Mouse (Mus musculus): ENCODE measurements around the gene Ercc6l. TPM values are rescaled to one million over a fixed set of nuclear protein-coding genes. Genes with fewer than 3 reads are reported as not detected.
A peak's percentile ranks its signal among the peaks of the same experiment; 100 is the strongest.

Ercc6l gene
- polyA plus RNA-seq, 1 experiment from 2014 or later: 2.0 TPM

DNA sequence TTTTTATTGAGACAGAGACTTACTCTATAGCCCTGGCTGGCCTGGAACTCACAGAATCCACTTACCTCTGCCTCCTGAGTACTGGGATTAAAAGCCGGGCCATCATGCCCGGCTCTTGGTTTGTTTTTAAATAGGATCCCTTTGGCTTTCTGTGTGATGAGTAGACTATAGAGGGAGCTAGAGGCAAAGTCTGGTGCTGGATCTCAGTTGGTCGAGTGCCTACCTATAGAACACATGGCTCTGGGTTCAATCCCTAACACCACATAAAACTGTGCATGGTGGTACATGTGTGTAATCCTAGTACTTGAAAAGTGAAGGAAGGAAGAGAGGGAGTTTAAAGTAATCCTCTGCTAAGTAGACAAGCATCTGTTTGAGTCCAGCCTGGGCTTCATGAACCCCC lies 13.2 kb upstream of the Ercc6l start:
- DNase-seq (ENCODE audit: low spot score): no peak
- H3K4me1 ChIP-seq (replicated peaks; ENCODE audit: control insufficient read depth, insufficient read depth, low read length): no peaks in the 10 kb centered on the region
- H3K4me2 ChIP-seq (replicated peaks): no peak overlapping the region
- WGBS: 50% methylated on average over 3 of the region's 3 CpGs
- no peak overlapping the region for H3K9ac ChIP-seq
- no peak overlapping the region for H3K4me3 ChIP-seq (replicated peaks; ENCODE audit: low read length)
- H3K27ac ChIP-seq: no peak overlapping the region
- no peaks in the 10 kb centered on the region for H3K27me3 ChIP-seq (ENCODE audit: control insufficient read depth, insufficient read depth, low read length)
- no peak for ATAC-seq (ENCODE audit: low FRiP score)
- H3K9me3 ChIP-seq (ENCODE audit: control insufficient read depth, low read length): no peaks in the 10 kb centered on the region
- H3K36me3 ChIP-seq (replicated peaks; ENCODE audit: control insufficient read depth, insufficient read depth): no peaks in the 10 kb centered on the region

DNA sequence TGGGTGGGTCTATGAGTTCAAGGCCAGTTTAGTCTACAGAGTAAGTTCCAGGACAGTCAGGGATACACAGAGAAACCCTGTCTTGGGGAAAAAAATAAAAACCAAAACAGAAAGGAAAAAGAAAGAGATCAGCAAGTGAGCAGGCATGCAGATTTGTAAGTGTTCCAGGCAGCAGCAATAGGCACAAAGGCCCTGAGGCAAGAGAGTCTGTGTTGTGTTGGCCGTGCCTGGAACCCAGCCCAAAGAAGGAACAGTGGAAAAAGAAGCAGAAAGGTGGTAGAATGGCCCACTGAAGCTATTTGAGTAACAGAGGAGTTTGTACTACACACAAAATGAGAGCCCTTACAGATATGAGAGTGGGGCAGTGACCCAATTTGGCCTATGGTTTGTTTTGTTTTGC lies 12.8 kb upstream of the Ercc6l start:
- Histone ChIP-seq H3K27me3 (ENCODE audit: control insufficient read depth, insufficient read depth, low read length) (no peaks in the 10 kb centered on the region), H3K4me3 (replicated peaks; ENCODE audit: low read length) (no peak overlapping the region), H3K4me2 (replicated peaks) (no peak overlapping the region), H3K36me3 (replicated peaks; ENCODE audit: control insufficient read depth, insufficient read depth) (no peaks in the 10 kb centered on the region), H3K27ac (no peak overlapping the region), H3K9ac (no peak overlapping the region), H3K4me1 (replicated peaks; ENCODE audit: control insufficient read depth, insufficient read depth, low read length) (no peaks in the 10 kb centered on the region), H3K9me3 (ENCODE audit: control insufficient read depth, low read length) (no peaks in the 10 kb centered on the region)
- 67% methylated on average over 1 of the region's 1 CpGs for WGBS
- DNase-seq (ENCODE audit: low spot score) (no peak), ATAC-seq (ENCODE audit: low FRiP score) (no peak)

DNA sequence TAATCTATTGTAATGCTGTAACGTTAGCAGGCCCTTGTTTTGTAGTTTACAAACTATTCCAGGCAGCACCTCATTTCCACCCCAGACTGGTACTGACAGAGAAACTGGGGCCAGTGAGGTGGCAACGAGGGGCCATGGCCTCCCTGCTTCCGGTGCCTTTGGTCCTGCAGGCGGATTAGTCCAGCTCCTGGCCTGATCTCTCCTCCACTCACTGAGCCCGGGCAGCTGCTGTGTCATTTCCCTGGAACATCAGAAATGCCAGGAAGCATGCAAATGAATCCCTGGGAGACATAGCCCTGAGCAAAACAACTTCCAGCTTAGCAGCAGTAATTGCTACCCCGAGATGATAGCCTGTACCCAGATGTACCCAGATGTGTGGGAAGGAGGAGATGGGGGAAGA lies 10.1 kb upstream of the Ercc6l start:
- Histone ChIP-seq H3K9me3 (ENCODE audit: control insufficient read depth, low read length) (no peaks in the 10 kb centered on the region), H3K9ac (no peak overlapping the region), H3K36me3 (replicated peaks; ENCODE audit: control insufficient read depth, insufficient read depth) (no peaks in the 10 kb centered on the region), H3K4me2 (replicated peaks) (no peak overlapping the region), H3K27me3 (ENCODE audit: control insufficient read depth, insufficient read depth, low read length) (no peaks in the 10 kb centered on the region), H3K4me3 (replicated peaks; ENCODE audit: low read length) (no peak overlapping the region), H3K27ac (0 out of 2 replicates have a peak overlapping the region, but pooled peaks have one; percentile 51), H3K4me1 (replicated peaks; ENCODE audit: control insufficient read depth, insufficient read depth, low read length) (no peaks in the 10 kb centered on the region)
- no peak for DNase-seq (ENCODE audit: low spot score)
- WGBS: 27% methylated on average over 6 of the region's 6 CpGs
- ATAC-seq (ENCODE audit: low FRiP score): no peak

DNA sequence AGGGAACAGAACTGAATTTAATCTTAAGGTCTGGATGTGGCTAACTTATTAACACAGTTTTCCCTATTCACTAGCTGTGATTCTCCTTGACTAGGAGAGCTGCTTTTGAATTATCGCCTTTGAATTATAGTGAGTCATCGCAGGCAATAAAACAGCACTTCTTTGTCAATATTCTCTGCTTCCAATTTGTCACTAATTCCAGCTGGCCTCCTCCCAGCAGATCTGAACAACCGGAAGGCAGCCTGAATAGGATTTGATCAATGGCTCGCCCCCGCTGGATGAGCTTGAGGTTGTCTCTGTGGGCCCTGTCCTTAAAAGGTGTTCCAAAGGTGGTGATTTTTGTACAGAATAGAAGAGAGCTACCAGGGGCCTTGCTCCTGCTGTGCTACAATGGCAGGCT lies 9.6 kb upstream of the Ercc6l start:
- DNase-seq (ENCODE audit: low spot score): no peak
- 50% methylated on average over 5 of the region's 5 CpGs for WGBS
- H3K27ac ChIP-seq: peak overlapping the region; percentile 51; the same call in 1 of the 2 replicates
- no peaks in the 10 kb centered on the region for H3K4me1 ChIP-seq (replicated peaks; ENCODE audit: control insufficient read depth, insufficient read depth, low read length)
- H3K9me3 ChIP-seq (ENCODE audit: control insufficient read depth, low read length): no peaks in the 10 kb centered on the region
- H3K27me3 ChIP-seq (ENCODE audit: control insufficient read depth, insufficient read depth, low read length): no peaks in the 10 kb centered on the region
- ATAC-seq (ENCODE audit: low FRiP score): no peak
- no peak overlapping the region for H3K4me3 ChIP-seq (replicated peaks; ENCODE audit: low read length)
- no peaks in the 10 kb centered on the region for H3K36me3 ChIP-seq (replicated peaks; ENCODE audit: control insufficient read depth, insufficient read depth)
- no peak overlapping the region for H3K4me2 ChIP-seq (replicated peaks)
- H3K9ac ChIP-seq: no peak overlapping the region

DNA sequence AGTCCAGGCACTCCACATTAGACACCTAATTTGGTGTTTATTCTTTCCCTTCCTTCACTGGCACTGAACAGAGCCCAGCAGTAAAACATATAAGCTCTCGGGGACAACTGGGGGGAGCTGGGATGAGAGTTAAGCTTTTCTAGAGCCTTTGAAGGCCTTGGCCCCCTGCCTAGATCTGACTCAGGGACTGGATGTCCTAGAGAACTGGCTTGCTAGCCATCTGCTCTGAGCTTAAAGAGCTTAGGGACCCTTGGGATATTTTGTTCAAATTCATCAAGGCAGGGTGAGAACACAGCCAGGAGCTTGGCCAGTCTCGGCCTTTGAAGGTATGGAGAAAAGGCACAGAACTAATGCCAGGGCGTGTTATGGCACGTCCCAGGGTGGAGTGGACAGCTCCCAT lies 6.6 kb upstream of the Ercc6l start:
- Histone ChIP-seq H3K36me3 (replicated peaks; ENCODE audit: control insufficient read depth, insufficient read depth) (no peaks in the 10 kb centered on the region), H3K9ac (no peak overlapping the region), H3K27ac (no peak overlapping the region), H3K4me1 (replicated peaks; ENCODE audit: control insufficient read depth, insufficient read depth, low read length) (no peaks in the 10 kb centered on the region), H3K9me3 (ENCODE audit: control insufficient read depth, low read length) (no peaks in the 10 kb centered on the region), H3K27me3 (ENCODE audit: control insufficient read depth, insufficient read depth, low read length) (no peaks in the 10 kb centered on the region), H3K4me3 (replicated peaks; ENCODE audit: low read length) (no peak overlapping the region), H3K4me2 (replicated peaks) (no peak overlapping the region)
- ATAC-seq (ENCODE audit: low FRiP score): no peak
- no peak for DNase-seq (ENCODE audit: low spot score)
- 77% methylated on average over 4 of the region's 4 CpGs for WGBS

DNA sequence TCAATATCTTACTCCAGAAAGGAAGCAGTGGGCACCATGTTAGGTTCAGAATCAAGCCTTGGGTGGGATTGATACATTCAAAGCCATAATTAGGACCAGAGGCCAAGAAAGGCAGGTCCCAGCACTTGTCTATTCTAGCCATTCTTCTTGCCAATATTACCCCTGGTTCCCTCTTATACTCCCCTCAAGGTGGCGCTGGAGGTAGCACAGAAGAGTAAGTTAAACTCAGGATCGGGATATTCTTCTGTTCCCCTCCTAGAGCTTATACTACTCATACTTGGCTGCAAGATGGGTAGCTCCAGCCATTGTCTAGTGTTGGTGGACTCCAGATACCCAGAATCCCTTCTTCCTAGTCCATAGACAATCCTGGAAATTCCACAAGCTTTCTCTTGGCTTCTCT lies 6.2 kb upstream of the Ercc6l start:
- H3K27ac ChIP-seq: no peak overlapping the region

DNA sequence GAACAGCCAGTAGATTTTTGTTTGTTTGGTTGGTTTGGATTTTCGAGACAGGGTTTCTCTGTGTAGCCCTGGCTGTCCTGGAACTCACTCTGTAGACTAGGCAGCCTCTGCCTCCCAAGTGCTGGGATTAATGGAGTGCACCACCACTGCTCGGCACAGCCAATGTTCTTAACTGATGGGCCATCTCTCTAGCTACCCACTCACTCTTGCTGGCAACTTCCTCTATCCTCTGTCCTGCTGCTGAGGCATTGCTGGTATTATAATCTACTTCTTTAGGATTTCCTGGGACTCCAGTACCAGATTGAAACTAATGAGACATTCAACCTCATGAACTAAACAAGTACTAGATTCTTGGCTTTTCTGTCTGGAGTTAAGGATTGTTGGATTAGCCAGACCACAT lies 3.6 kb upstream of the Ercc6l start:
- H3K27me3 ChIP-seq (ENCODE audit: control insufficient read depth, insufficient read depth, low read length): no peaks in the 10 kb centered on the region
- WGBS: 75% methylated on average over 2 of the region's 2 CpGs
- H3K36me3 ChIP-seq (replicated peaks; ENCODE audit: control insufficient read depth, insufficient read depth): no peaks in the 10 kb centered on the region
- H3K4me2 ChIP-seq (replicated peaks): no peak overlapping the region
- no peaks in the 10 kb centered on the region for H3K4me1 ChIP-seq (replicated peaks; ENCODE audit: control insufficient read depth, insufficient read depth, low read length)
- no peak for ATAC-seq (ENCODE audit: low FRiP score)
- H3K4me3 ChIP-seq (replicated peaks; ENCODE audit: low read length): no peak overlapping the region
- H3K27ac ChIP-seq: no peak overlapping the region
- no peaks in the 10 kb centered on the region for H3K9me3 ChIP-seq (ENCODE audit: control insufficient read depth, low read length)
- H3K9ac ChIP-seq: no peak overlapping the region
- no peak for DNase-seq (ENCODE audit: low spot score)

More for the DNA sequence above, 6.2 kb upstream of the Ercc6l start:
- no peaks in the 10 kb centered on the region for H3K27me3 ChIP-seq (ENCODE audit: control insufficient read depth, insufficient read depth, low read length)
- no peaks in the 10 kb centered on the region for H3K9me3 ChIP-seq (ENCODE audit: control insufficient read depth, low read length)
- no peak for DNase-seq (ENCODE audit: low spot score)
- no peak overlapping the region for H3K4me3 ChIP-seq (replicated peaks; ENCODE audit: low read length)
- no peak for ATAC-seq (ENCODE audit: low FRiP score)
- no peaks in the 10 kb centered on the region for H3K4me1 ChIP-seq (replicated peaks; ENCODE audit: control insufficient read depth, insufficient read depth, low read length)
- H3K36me3 ChIP-seq (replicated peaks; ENCODE audit: control insufficient read depth, insufficient read depth): no peaks in the 10 kb centered on the region
- no peak overlapping the region for H3K4me2 ChIP-seq (replicated peaks)
- no peak overlapping the region for H3K9ac ChIP-seq
- 43% methylated on average over 2 of the region's 2 CpGs for WGBS

DNA sequence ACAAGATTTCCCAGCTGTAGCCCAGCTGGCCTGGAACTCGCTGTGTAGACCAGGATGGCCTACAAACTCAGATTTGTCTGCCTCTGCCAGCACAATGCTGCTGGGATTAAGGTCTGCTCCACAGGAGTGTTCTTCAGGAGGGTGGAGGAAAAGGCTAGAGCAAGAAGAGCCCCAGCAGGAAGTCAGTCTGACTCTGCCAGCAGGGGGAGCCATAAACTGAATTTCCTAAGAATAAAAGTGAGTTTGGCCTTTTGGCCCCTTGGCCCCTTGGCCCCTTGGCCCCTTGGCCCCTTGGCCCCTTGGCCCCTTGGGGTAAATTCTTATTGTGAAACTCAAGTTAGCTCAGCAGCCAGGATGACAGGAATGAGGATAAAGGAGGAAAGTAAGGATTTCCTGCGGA lies 2.9 kb upstream of the Ercc6l start:
- H3K27me3 ChIP-seq (ENCODE audit: control insufficient read depth, insufficient read depth, low read length): no peaks in the 10 kb centered on the region
- no peaks in the 10 kb centered on the region for H3K9me3 ChIP-seq (ENCODE audit: control insufficient read depth, low read length)
- no peak overlapping the region for H3K27ac ChIP-seq
- H3K4me3 ChIP-seq (replicated peaks; ENCODE audit: low read length): no peak overlapping the region
- DNase-seq (ENCODE audit: low spot score) (no peak), ATAC-seq (ENCODE audit: low FRiP score) (no peak)
- H3K36me3 ChIP-seq (replicated peaks; ENCODE audit: control insufficient read depth, insufficient read depth): no peaks in the 10 kb centered on the region
- no peaks in the 10 kb centered on the region for H3K4me1 ChIP-seq (replicated peaks; ENCODE audit: control insufficient read depth, insufficient read depth, low read length)
- H3K9ac ChIP-seq: no peak overlapping the region
- H3K4me2 ChIP-seq (replicated peaks): no peak overlapping the region
- WGBS: 42% methylated on average over 2 of the region's 2 CpGs

DNA sequence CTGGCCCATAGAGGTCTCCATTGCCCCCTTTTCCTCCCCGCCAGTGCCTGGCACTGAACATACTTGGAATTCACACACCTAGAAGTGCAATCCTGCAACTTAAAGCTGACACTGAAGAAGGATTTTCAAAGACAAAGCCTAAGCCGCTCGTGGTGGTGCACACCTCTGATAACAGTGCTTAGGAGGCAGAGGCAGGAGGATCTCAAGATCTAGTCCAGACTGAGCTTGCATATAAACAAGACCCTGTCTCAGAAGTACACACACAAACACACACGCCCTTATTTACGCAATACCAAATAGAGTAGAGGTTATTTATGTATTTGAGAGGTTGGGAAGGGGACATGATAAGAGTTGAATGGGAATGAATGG lies 516 bp upstream of the Ercc6l start:
- no peaks in the 10 kb centered on the region for H3K27me3 ChIP-seq (ENCODE audit: control insufficient read depth, insufficient read depth, low read length)
- no peak overlapping the region for H3K27ac ChIP-seq
- H3K4me3 ChIP-seq (replicated peaks; ENCODE audit: low read length): peak overlapping the region; percentile 38
- no peaks in the 10 kb centered on the region for H3K9me3 ChIP-seq (ENCODE audit: control insufficient read depth, low read length)
- H3K4me2 ChIP-seq (replicated peaks): peak overlapping the region; percentile 43
- DNase-seq (ENCODE audit: low spot score): no peak
- H3K9ac ChIP-seq: peak overlapping the region; percentile 28; the same call in 1 of the 2 replicates
- 54% methylated on average over 5 of the region's 5 CpGs for WGBS
- no peaks in the 10 kb centered on the region for H3K36me3 ChIP-seq (replicated peaks; ENCODE audit: control insufficient read depth, insufficient read depth)
- no peak; the same call in 1 of the 2 replicates for ATAC-seq (ENCODE audit: low FRiP score)
- no peaks in the 10 kb centered on the region for H3K4me1 ChIP-seq (replicated peaks; ENCODE audit: control insufficient read depth, insufficient read depth, low read length)

DNA sequence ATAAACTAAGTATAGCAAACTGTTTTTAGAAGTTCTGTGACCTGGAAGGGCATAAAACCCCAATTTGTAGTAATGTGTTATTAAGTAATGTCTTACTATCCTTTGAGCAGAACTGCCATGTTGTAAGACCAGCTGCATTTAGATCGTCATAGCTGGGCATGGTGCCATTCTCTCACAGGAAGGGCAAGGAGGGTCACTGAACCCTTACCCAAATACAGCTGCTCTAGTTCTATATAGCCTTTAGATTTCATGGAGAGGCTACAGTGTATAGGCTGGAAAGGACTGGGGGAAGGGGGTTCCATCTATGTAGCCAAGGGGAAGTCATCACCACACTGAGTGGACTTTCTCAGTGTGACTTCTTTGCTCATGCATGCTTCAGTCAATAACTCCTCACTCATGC lies 15.7 kb downstream of the Ercc6l start:
- Histone ChIP-seq H3K4me2 (replicated peaks) (no peak overlapping the region), H3K9ac (no peak overlapping the region), H3K9me3 (ENCODE audit: control insufficient read depth, low read length) (no peaks in the 10 kb centered on the region), H3K27me3 (ENCODE audit: control insufficient read depth, insufficient read depth, low read length) (no peaks in the 10 kb centered on the region; the same call in 1 of the 2 replicates), H3K4me3 (replicated peaks; ENCODE audit: low read length) (no peak overlapping the region), H3K36me3 (replicated peaks; ENCODE audit: control insufficient read depth, insufficient read depth) (no peaks in the 10 kb centered on the region), H3K27ac (no peak overlapping the region), H3K4me1 (replicated peaks; ENCODE audit: control insufficient read depth, insufficient read depth, low read length) (no peaks in the 10 kb centered on the region)
- ATAC-seq (ENCODE audit: low FRiP score): no peak
- 88% methylated on average over 1 of the region's 1 CpGs for WGBS
- DNase-seq (ENCODE audit: low spot score): no peak

Data from hindbrain, embryonic 14.5 days (tissue).